Mouse (Mus musculus) spleen, adult 12 weeks (tissue): ENCODE data around the gene Gm21190.
"Not testable (repeated sequence)": the region's sequence is repeated elsewhere in the genome, so short reads cannot be mapped to it uniquely, and the experiment has no call there.

Experiments used
- DNase-seq: peaks from one replicate; pipeline ENCODE4 v3.0.0; 2022; ENCODE audit warnings: low spot score

The Gm21190 gene

GRCm38 (mm10) chr5:15529122-15529521 is at the start of gene Gm21190:
Gm21190 (minus strand) TSS chr5:15529222.
- not testable (repeated sequence) for DNase-seq

- DNase-seq = not testable (repeated sequence)
These were observed 48.0 kb upstream of the Gm21190 start, which contains the start of gene Gm21083 for GRCm38 (mm10) chr5:15577033-15577432. Gm21083 (plus strand) TSS chr5:15577333.

- not testable (repeated sequence) for DNase-seq
These were observed 44.7 kb upstream of the Gm21190 start for GRCm38 (mm10) chr5:15573735-15574134.

GRCm38 (mm10) chr5:15561425-15562264 is 32.6 kb upstream of the Gm21190 start:
- not testable (repeated sequence) for DNase-seq

- DNase-seq = not testable (repeated sequence)
These were observed 29.6 kb upstream of the Gm21190 start for GRCm38 (mm10) chr5:15558654-15559053.

- DNase-seq = not testable (repeated sequence)
These were observed 20.6 kb upstream of the Gm21190 start for GRCm38 (mm10) chr5:15549606-15550005.

GRCm38 (mm10) chr5:15549134-15549533 is 20.1 kb upstream of the Gm21190 start:
- not testable (repeated sequence) for DNase-seq

GRCm38 (mm10) chr5:15548642-15549041 is 19.6 kb upstream of the Gm21190 start:
- not testable (repeated sequence) for DNase-seq

- not testable (repeated sequence) for DNase-seq
These were observed 6.6 kb downstream of the Gm21190 start for GRCm38 (mm10) chr5:15522470-15522869.

GRCm38 (mm10) chr5:15522028-15522427 is 7.0 kb downstream of the Gm21190 start:
- not testable (repeated sequence) for DNase-seq

GRCm38 (mm10) chr5:15520418-15520817 is 8.6 kb downstream of the Gm21190 start:
- not testable (repeated sequence) for DNase-seq

GRCm38 (mm10) chr5:15517150-15517549 is 11.9 kb downstream of the Gm21190 start:
- DNase-seq = not testable (repeated sequence)

- DNase-seq = not testable (repeated sequence)
These were observed 16.8 kb downstream of the Gm21190 start for GRCm38 (mm10) chr5:15512236-15512635.

GRCm38 (mm10) chr5:15509911-15510310 is 19.1 kb downstream of the Gm21190 start:
- DNase-seq = not testable (repeated sequence)

GRCm38 (mm10) chr5:15508460-15509451 is 20.3 kb downstream of the Gm21190 start:
- DNase-seq = not testable (repeated sequence)

- not testable (repeated sequence) for DNase-seq
These were observed 21.1 kb downstream of the Gm21190 start for GRCm38 (mm10) chr5:15507757-15508459.

- DNase-seq = no peak
These were observed 21.8 kb downstream of the Gm21190 start for GRCm38 (mm10) chr5:15507309-15507619.

GRCm38 (mm10) chr5:15506575-15507308 is 22.3 kb downstream of the Gm21190 start:
- no peak for DNase-seq

- DNase-seq = not testable (repeated sequence)
These were observed 30.1 kb downstream of the Gm21190 start for GRCm38 (mm10) chr5:15498774-15499400.

GRCm38 (mm10) chr5:15498350-15498749 is 30.7 kb downstream of the Gm21190 start:
- DNase-seq = not testable (repeated sequence)
